Mouse (Mus musculus): Measurements from ENCODE around the gene Gm26566. TPM values are rescaled to one million over a fixed set of nuclear protein-coding genes. Genes with fewer than 3 reads are reported as not detected.
A peak's percentile ranks its signal among the peaks of the same experiment; 100 is the strongest.

Gene Gm26566
- polyA plus RNA-seq, 1 experiment from 2014 or later, result 1.1 TPM

- WGBS, result 54% methylated on average over 3 of the region's 3 CpGs
- H3K4me1 ChIP-seq, result no peaks in the 10 kb centered on the region
- no peak overlapping the region for H3K27ac ChIP-seq
- 0 out of 2 replicates have a peak, but pooled peaks cover 4% of the 10 kb centered on the region for H3K36me3 ChIP-seq (replicated peaks)
- H3K9me3 ChIP-seq, result no peaks in the 10 kb centered on the region
- no peaks in the 10 kb centered on the region for H3K27me3 ChIP-seq (ENCODE audit: poor library complexity, severe bottlenecking)
- DNase-seq (ENCODE audit: extremely low spot score, low spot score), result no peak
- no peak overlapping the region for H3K4me3 ChIP-seq
Measured at GRCm38 (mm10) chr4:88705924-88706323, 15.7 kb upstream of the Gm26566 start.

- H3K36me3 ChIP-seq (replicated peaks), result 0 out of 2 replicates have a peak, but pooled peaks cover 4% of the 10 kb centered on the region
- no peaks in the 10 kb centered on the region for H3K4me1 ChIP-seq
- WGBS, result 95% methylated on average over 1 of the region's 1 CpGs
- no peak overlapping the region for H3K4me3 ChIP-seq
- H3K27ac ChIP-seq, result no peak overlapping the region
- no peak for DNase-seq (ENCODE audit: extremely low spot score, low spot score)
- no peaks in the 10 kb centered on the region for H3K27me3 ChIP-seq (ENCODE audit: poor library complexity, severe bottlenecking)
- H3K9me3 ChIP-seq, result no peaks in the 10 kb centered on the region; the same call in 1 of the 2 replicates
Measured at GRCm38 (mm10) chr4:88707128-88707826, 14.3 kb upstream of the Gm26566 start.

DNA sequence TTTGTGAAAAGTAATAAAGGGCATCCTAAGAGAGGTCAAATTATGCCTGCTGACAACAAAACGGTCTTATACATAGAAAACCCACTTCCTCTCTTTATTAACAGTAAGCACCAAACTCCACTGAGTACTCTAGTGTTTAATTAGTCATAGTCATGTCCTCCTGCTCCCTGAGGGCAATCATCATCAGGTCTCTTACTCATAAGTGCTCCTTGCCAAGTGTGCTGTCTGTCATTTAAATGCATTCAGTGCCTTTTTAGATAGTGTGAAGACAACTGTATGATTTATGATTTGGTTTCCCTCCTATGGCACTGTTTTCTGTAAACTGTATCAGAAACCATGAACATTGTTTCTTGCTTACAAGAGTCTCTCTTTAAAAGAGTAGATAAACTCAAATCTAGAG lies 7.3 kb upstream of the Gm26566 start:
- H3K36me3 ChIP-seq (replicated peaks), result peaks cover 70% of the 10 kb centered on the region
- DNase-seq (ENCODE audit: extremely low spot score, low spot score), result no peak
- no peak overlapping the region for H3K4me3 ChIP-seq
- WGBS, result 100% methylated on average over 1 of the region's 1 CpGs
- H3K27me3 ChIP-seq (ENCODE audit: poor library complexity, severe bottlenecking), result no peaks in the 10 kb centered on the region
- H3K27ac ChIP-seq, result no peak overlapping the region
- peaks cover 10% of the 10 kb centered on the region for H3K9me3 ChIP-seq
- H3K4me1 ChIP-seq, result peaks cover 15% of the 10 kb centered on the region

DNA sequence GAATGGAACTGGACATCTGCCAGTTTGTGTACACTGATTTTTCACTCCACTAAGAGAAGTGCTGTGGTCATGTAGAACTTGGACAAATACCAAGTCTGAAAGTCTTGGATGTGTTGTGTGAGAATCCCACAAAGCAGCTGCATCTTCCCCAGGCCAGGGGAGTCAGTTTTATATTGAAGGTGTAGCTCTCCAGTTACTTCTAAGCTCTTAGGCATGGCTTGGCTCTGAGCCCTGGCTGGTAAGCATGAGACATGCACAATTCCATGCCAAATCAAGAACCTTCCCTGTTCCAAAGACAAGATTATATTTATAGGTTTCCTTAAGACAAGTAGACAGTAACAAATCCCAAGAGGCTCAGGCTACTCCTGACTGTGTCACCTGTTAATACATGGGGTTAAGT lies 6.5 kb upstream of the Gm26566 start:
- H3K9me3 ChIP-seq, result peaks cover 10% of the 10 kb centered on the region
- peaks cover 74% of the 10 kb centered on the region for H3K36me3 ChIP-seq (replicated peaks)

DNA sequence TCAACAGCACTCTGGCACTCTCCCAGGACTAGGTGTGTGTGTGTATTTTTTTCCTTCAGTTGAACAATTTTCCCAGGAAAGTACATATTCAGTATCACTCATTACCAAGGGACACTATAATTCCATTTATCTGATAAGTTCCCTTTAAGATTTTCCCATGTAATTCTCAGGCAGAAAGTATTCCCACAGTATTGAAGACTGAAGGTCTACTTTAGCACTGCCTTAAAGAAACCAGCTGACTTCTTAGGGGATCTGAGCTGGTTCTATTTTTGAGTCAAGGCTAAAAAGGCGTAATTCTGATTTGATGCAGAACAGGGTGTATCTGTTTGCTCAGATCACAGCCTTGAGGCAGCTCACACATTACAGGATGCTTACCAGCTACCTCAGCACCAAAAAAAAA lies 2.9 kb upstream of the Gm26566 start:
- Histone ChIP-seq H3K4me3 (peak overlapping the region; percentile 95), H3K4me1 (peaks cover 40% of the 10 kb centered on the region), H3K27me3 (ENCODE audit: poor library complexity, severe bottlenecking) (no peaks in the 10 kb centered on the region), H3K27ac (no peak overlapping the region), H3K36me3 (replicated peaks) (peaks cover 75% of the 10 kb centered on the region), H3K9me3 (peaks cover 10% of the 10 kb centered on the region)
- WGBS, result 82% methylated on average over 1 of the region's 1 CpGs
- DNase-seq (ENCODE audit: extremely low spot score, low spot score), result no peak

More for the DNA sequence above, 6.5 kb upstream of the Gm26566 start:
- H3K27ac ChIP-seq, result no peak overlapping the region
- H3K4me3 ChIP-seq, result no peak overlapping the region
- peaks cover 23% of the 10 kb centered on the region for H3K4me1 ChIP-seq
- DNase-seq (ENCODE audit: extremely low spot score, low spot score), result no peak
- no peaks in the 10 kb centered on the region for H3K27me3 ChIP-seq (ENCODE audit: poor library complexity, severe bottlenecking)

GRCm38 (mm10) chr4:88723497-88724090 lies 2.0 kb downstream of the Gm26566 start:
- Histone ChIP-seq H3K4me3 (no peak overlapping the region), H3K4me1 (peaks cover 30% of the 10 kb centered on the region), H3K9me3 (no peaks in the 10 kb centered on the region; the same call in 1 of the 2 replicates), H3K27ac (no peak overlapping the region), H3K36me3 (replicated peaks) (peaks cover 27% of the 10 kb centered on the region), H3K27me3 (ENCODE audit: poor library complexity, severe bottlenecking) (no peaks in the 10 kb centered on the region)
- no peak for DNase-seq (ENCODE audit: extremely low spot score, low spot score)
- WGBS, result 66% methylated on average over 8 of the region's 8 CpGs

DNA sequence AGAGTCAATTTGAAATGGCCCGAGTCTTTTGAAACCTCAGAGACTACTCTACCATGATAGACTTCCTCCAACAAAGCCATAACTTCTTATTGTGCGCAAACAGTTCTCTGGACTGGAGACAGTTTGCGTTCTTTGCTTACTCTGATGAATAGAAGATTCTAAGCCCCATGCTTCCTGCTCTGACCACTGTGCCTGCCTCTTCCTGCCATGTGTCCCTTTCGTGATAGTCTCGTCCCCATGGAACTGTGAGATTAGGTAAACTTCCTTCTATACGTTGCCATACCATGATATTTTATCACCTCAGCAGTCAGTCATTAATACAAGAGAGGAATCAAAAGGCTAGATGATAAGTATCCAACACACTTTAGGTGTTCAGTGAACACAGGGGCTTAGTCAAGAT lies 5.1 kb downstream of the Gm26566 start:
- WGBS, result 90% methylated on average over 6 of the region's 6 CpGs
- peaks cover under 1% of the 10 kb centered on the region; the same call in 1 of the 2 replicates for H3K4me1 ChIP-seq
- H3K27me3 ChIP-seq (ENCODE audit: poor library complexity, severe bottlenecking), result no peaks in the 10 kb centered on the region
- no peaks in the 10 kb centered on the region for H3K36me3 ChIP-seq (replicated peaks)
- no peak overlapping the region for H3K27ac ChIP-seq
- H3K4me3 ChIP-seq, result no peak overlapping the region
- H3K9me3 ChIP-seq, result no peaks in the 10 kb centered on the region
- DNase-seq (ENCODE audit: extremely low spot score, low spot score), result no peak

DNA sequence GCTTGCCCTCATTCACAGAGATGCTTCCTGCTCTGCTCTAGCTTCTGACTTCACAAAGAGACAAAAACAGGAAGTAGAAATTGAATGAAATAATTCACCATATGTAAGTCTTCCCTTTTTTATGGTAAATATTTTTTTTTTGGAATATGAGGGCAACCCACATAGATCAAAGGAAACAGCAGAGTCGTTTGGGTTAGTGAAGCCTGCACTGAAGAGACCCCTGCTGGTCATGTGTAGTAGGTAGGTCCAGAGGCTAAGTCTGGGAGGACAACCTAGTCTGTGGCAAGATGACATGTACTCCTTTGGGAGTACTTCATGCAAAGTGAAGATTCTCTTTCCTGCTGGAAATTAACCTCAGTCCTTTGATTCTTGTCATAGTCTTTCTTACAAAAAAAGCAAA lies 5.7 kb downstream of the Gm26566 start:
- H3K4me1 ChIP-seq, result no peaks in the 10 kb centered on the region
- no peaks in the 10 kb centered on the region for H3K36me3 ChIP-seq (replicated peaks)
- DNase-seq (ENCODE audit: extremely low spot score, low spot score), result no peak
- no peaks in the 10 kb centered on the region for H3K9me3 ChIP-seq
- WGBS, result 15% methylated on average over 1 of the region's 1 CpGs
- no peak overlapping the region for H3K4me3 ChIP-seq
- no peaks in the 10 kb centered on the region for H3K27me3 ChIP-seq (ENCODE audit: poor library complexity, severe bottlenecking)
- H3K27ac ChIP-seq, result no peak overlapping the region

- peak; percentile 82 for DNase-seq (ENCODE audit: extremely low spot score, low spot score)
- Histone ChIP-seq H3K36me3 (replicated peaks) (no peaks in the 10 kb centered on the region), H3K4me1 (no peaks in the 10 kb centered on the region), H3K4me3 (no peak overlapping the region), H3K27ac (no peak overlapping the region), H3K9me3 (no peaks in the 10 kb centered on the region), H3K27me3 (ENCODE audit: poor library complexity, severe bottlenecking) (no peaks in the 10 kb centered on the region)
- WGBS, result 4% methylated on average over 2 of the region's 2 CpGs
Measured at GRCm38 (mm10) chr4:88738480-88738879, 16.9 kb downstream of the Gm26566 start.

- no peak overlapping the region for H3K27ac ChIP-seq
- no peaks in the 10 kb centered on the region for H3K27me3 ChIP-seq (ENCODE audit: poor library complexity, severe bottlenecking)
- H3K4me3 ChIP-seq, result no peak overlapping the region
- H3K4me1 ChIP-seq, result no peaks in the 10 kb centered on the region
- no peaks in the 10 kb centered on the region for H3K9me3 ChIP-seq
- no peak for DNase-seq (ENCODE audit: extremely low spot score, low spot score)
- no peaks in the 10 kb centered on the region for H3K36me3 ChIP-seq (replicated peaks)
- WGBS, result 91% methylated on average over 6 of the region's 6 CpGs
Measured at GRCm38 (mm10) chr4:88739036-88739435, 17.4 kb downstream of the Gm26566 start.

DNA sequence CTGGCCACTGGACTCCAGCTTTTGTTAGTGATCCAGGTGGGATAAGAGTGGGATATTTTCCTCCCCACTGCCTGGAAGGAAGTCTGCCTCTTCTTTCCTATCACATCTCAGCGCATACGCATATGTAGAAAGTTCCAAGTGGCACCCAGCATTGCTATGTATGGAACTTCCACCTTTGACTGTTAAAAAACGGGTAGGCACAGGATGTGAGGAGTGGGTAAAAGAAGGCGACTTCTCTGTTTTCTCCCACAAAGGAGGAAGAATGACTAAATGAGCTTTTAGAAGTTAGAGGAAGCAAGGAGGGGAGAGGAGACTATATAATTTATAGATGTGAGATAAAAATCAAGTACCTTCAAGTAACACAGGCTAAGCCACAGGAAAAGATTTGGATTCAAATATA lies 19.8 kb downstream of the Gm26566 start:
- H3K36me3 ChIP-seq (replicated peaks), result no peaks in the 10 kb centered on the region
- H3K4me3 ChIP-seq, result no peak overlapping the region
- H3K9me3 ChIP-seq, result no peaks in the 10 kb centered on the region
- no peak overlapping the region for H3K27ac ChIP-seq
- DNase-seq (ENCODE audit: extremely low spot score, low spot score), result no peak
- peaks cover 8% of the 10 kb centered on the region for H3K4me1 ChIP-seq
- no peaks in the 10 kb centered on the region for H3K27me3 ChIP-seq (ENCODE audit: poor library complexity, severe bottlenecking)
- 93% methylated on average over 4 of the region's 4 CpGs for WGBS

- H3K36me3 ChIP-seq (replicated peaks), result no peaks in the 10 kb centered on the region
- 86% methylated on average over 7 of the region's 7 CpGs for WGBS
Measured at GRCm38 (mm10) chr4:88742771-88743371, 21.3 kb downstream of the Gm26566 start.

GRCm38 (mm10) chr4:88744207-88744606 lies 22.6 kb downstream of the Gm26566 start:
- Histone ChIP-seq H3K4me1 (peaks cover 8% of the 10 kb centered on the region), H3K27me3 (ENCODE audit: poor library complexity, severe bottlenecking) (no peaks in the 10 kb centered on the region), H3K27ac (no peak overlapping the region), H3K9me3 (no peaks in the 10 kb centered on the region), H3K36me3 (replicated peaks) (no peaks in the 10 kb centered on the region), H3K4me3 (no peak overlapping the region)
- DNase-seq (ENCODE audit: extremely low spot score, low spot score), result no peak
- 77% methylated on average over 3 of the region's 3 CpGs for WGBS

More at GRCm38 (mm10) chr4:88742771-88743371, 21.3 kb downstream of the Gm26566 start:
- Histone ChIP-seq H3K4me1 (peaks cover 8% of the 10 kb centered on the region), H3K27ac (no peak overlapping the region), H3K9me3 (no peaks in the 10 kb centered on the region), H3K27me3 (ENCODE audit: poor library complexity, severe bottlenecking) (no peaks in the 10 kb centered on the region), H3K4me3 (no peak overlapping the region)
- no peak for DNase-seq (ENCODE audit: extremely low spot score, low spot score)

Measured in forebrain, embryonic 10.5 days (tissue).